Mouse (Mus musculus) megakaryocyte, embryonic 14.5 days (primary cell): ENCODE results near the gene Ryr1.

ENCODE experiments used
- FLI1 ChIP-seq: IDR thresholded peaks from 2 replicates; pipeline ENCODE4 v1.6.1; 2012; ENCODE audit warnings: low read length, inconsistent platforms, mixed read lengths
- GATA1 ChIP-seq: IDR thresholded peaks from 3 replicates; pipeline ENCODE4 v1.6.1; 2012; ENCODE audit warnings: mixed read lengths, low read length, inconsistent platforms, borderline replicate concordance

GRCm38 (mm10) chr7:29031641-29032040 is 93.3 kb downstream of the Ryr1 start:
- TF ChIP-seq FLI1 (no peak), GATA1 (no peak)
